Mouse (Mus musculus): ENCODE results near the gene Rab42. TPM values are rescaled to one million over a fixed set of nuclear protein-coding genes. Genes with fewer than 3 reads are reported as not detected.

The Rab42 gene
- polyA plus RNA-seq, 1 experiment from 2014 or later, result 2.9 TPM

DNA sequence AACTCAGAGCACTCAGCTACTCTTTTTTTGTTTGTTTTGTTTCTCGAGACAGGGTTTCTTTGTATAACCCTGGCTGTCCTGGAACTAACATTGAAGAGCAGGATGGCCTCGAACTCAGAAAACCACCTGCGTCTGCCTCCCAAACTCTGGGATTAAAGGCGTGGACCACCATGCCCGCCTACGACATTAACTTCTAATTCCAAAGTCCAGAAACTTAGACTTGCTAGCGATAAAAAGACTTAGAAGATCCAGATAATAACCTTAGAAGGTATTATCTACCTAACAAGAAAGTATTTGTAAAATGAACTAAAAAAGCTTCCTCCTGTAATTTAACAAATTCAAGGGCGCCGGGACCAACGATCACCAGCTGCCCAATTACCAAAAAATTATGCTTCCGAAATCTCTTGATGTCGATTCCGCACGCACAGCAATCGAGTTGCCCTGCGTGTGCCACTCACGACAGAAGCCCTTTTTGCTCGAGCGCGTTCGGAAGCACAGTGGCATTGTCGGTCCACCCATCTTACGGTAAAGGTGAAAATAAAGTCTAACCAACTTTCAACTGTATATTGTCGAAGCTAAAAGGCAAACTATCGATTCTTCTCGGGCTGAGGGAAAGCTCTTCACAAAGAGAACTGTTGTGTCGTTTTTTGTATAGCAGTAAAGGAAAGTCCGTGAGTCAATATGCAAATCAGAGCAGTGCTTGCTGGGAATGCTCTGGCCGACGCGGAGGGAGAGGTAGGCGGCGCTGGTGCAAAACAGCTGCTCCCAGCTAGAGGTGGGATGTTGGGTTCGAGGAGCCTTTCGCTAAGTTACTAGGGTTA is 33.2 kb downstream of the Rab42 start:
- peak overlapping the region; percentile 35 for H3K4me3 ChIP-seq (ENCODE audit: low read depth, low read length)
- H3K4me1 ChIP-seq (ENCODE audit: control insufficient read depth, insufficient read depth, low read length), result peaks cover 12% of the 10 kb centered on the region
- no peaks in the 10 kb centered on the region for H3K36me3 ChIP-seq (ENCODE audit: control insufficient read depth, insufficient read depth, low read length)
- peak overlapping the region; percentile 62 for H3K4me2 ChIP-seq (ENCODE audit: low read length)
- peak overlapping the region; percentile 95 for H3K27ac ChIP-seq (ENCODE audit: low read length)
- H3K9ac ChIP-seq (ENCODE audit: low read depth, low read length), result peak overlapping the region; percentile 61
- ATAC-seq, result peak; percentile 74
- under 1% methylated on average over 35 of the region's 35 CpGs for WGBS
- H3K9me3 ChIP-seq (replicated peaks; ENCODE audit: control insufficient read depth, low read length, poor library complexity, severe bottlenecking), result no peaks in the 10 kb centered on the region
- H3K27me3 ChIP-seq (ENCODE audit: control insufficient read depth, insufficient read depth, low read depth, low read length), result no peaks in the 10 kb centered on the region

GRCm38 (mm10) chr4:132268871-132269739 is 34.1 kb downstream of the Rab42 start:
- Histone ChIP-seq H3K4me2 (ENCODE audit: low read length) (0 out of 2 replicates have a peak overlapping the region, but pooled peaks have one; percentile 62), H3K4me3 (ENCODE audit: low read depth, low read length) (no peak overlapping the region), H3K9me3 (replicated peaks; ENCODE audit: control insufficient read depth, low read length, poor library complexity, severe bottlenecking) (no peaks in the 10 kb centered on the region), H3K36me3 (ENCODE audit: control insufficient read depth, insufficient read depth, low read length) (no peaks in the 10 kb centered on the region), H3K4me1 (ENCODE audit: control insufficient read depth, insufficient read depth, low read length) (peaks cover 10% of the 10 kb centered on the region), H3K27me3 (ENCODE audit: control insufficient read depth, insufficient read depth, low read depth, low read length) (no peaks in the 10 kb centered on the region), H3K27ac (ENCODE audit: low read length) (peak overlapping the region; percentile 95), H3K9ac (ENCODE audit: low read depth, low read length) (no peak overlapping the region)
- ATAC-seq, result no peak
- 7% methylated on average over 6 of the region's 6 CpGs for WGBS

DNA sequence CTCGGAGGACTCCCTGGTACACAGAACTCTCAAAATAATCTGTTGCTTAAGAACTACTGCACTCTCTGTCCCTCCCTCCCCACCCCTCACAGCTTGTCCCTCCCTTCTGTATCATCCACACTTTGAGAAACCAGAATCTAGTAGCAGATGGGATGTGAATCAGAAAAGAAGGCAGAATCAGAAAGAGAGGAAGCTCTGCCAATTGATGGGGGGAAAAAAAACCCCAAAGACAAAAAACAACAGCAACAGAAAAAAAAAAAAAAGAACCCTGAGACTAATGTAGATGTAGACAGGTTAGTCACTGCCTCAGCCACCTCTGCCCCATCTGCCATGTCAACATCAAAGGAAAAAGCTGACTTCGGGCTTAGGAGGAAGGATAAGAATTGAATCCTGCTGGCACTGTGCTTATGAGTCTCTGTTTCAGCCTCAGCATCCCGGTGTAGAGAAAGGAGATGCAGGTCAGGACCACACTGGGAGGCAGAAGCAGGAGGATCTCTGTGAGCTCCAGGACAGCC is 36.3 kb downstream of the Rab42 start:
- Histone ChIP-seq H3K9me3 (replicated peaks; ENCODE audit: control insufficient read depth, low read length, poor library complexity, severe bottlenecking) (no peaks in the 10 kb centered on the region), H3K4me3 (ENCODE audit: low read depth, low read length) (no peak overlapping the region), H3K27ac (ENCODE audit: low read length) (no peak overlapping the region), H3K27me3 (ENCODE audit: control insufficient read depth, insufficient read depth, low read depth, low read length) (no peaks in the 10 kb centered on the region), H3K4me1 (ENCODE audit: control insufficient read depth, insufficient read depth, low read length) (peaks cover 8% of the 10 kb centered on the region), H3K4me2 (ENCODE audit: low read length) (no peak overlapping the region), H3K9ac (ENCODE audit: low read depth, low read length) (no peak overlapping the region), H3K36me3 (ENCODE audit: control insufficient read depth, insufficient read depth, low read length) (no peaks in the 10 kb centered on the region)
- WGBS, result 86% methylated on average over 3 of the region's 3 CpGs
- no peak for ATAC-seq

GRCm38 (mm10) chr4:132263313-132263712 is 39.9 kb downstream of the Rab42 start:
- WGBS, result 93% methylated on average over 7 of the region's 7 CpGs
- peaks cover 21% of the 10 kb centered on the region for H3K4me1 ChIP-seq (ENCODE audit: control insufficient read depth, insufficient read depth, low read length)
- no peaks in the 10 kb centered on the region for H3K9me3 ChIP-seq (replicated peaks; ENCODE audit: control insufficient read depth, low read length, poor library complexity, severe bottlenecking)
- H3K9ac ChIP-seq (ENCODE audit: low read depth, low read length), result no peak overlapping the region
- no peaks in the 10 kb centered on the region for H3K27me3 ChIP-seq (ENCODE audit: control insufficient read depth, insufficient read depth, low read depth, low read length)
- H3K27ac ChIP-seq (ENCODE audit: low read length), result no peak overlapping the region
- no peak overlapping the region for H3K4me3 ChIP-seq (ENCODE audit: low read depth, low read length)
- ATAC-seq, result no peak
- no peaks in the 10 kb centered on the region for H3K36me3 ChIP-seq (ENCODE audit: control insufficient read depth, insufficient read depth, low read length)
- no peak overlapping the region for H3K4me2 ChIP-seq (ENCODE audit: low read length)

DNA sequence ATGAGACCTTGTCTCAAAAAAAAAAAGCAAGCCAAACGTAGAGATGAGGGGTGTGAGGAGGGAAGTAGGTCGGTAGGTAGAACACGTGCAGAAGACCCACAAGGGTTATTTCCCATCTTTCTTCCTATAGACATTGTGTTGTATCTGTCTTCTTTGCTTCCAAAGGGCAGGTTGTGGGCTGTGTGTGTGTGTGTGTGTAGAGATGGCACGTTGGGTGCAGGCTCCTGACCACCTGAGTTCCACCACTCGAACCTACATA is 40.9 kb downstream of the Rab42 start:
- no peaks in the 10 kb centered on the region for H3K9me3 ChIP-seq (replicated peaks; ENCODE audit: control insufficient read depth, low read length, poor library complexity, severe bottlenecking)
- H3K27me3 ChIP-seq (ENCODE audit: control insufficient read depth, insufficient read depth, low read depth, low read length), result no peaks in the 10 kb centered on the region
- WGBS, result 85% methylated on average over 5 of the region's 5 CpGs
- no peak overlapping the region for H3K4me3 ChIP-seq (ENCODE audit: low read depth, low read length)
- peak overlapping the region; percentile 72 for H3K4me2 ChIP-seq (ENCODE audit: low read length)
- H3K36me3 ChIP-seq (ENCODE audit: control insufficient read depth, insufficient read depth, low read length), result no peaks in the 10 kb centered on the region
- ATAC-seq, result no peak
- H3K9ac ChIP-seq (ENCODE audit: low read depth, low read length), result no peak overlapping the region
- peaks cover 21% of the 10 kb centered on the region for H3K4me1 ChIP-seq (ENCODE audit: control insufficient read depth, insufficient read depth, low read length)
- H3K27ac ChIP-seq (ENCODE audit: low read length), result peak overlapping the region; percentile 22

GRCm38 (mm10) chr4:132261514-132262357 is 41.4 kb downstream of the Rab42 start, which contains the start of gene Gmeb1:
TSS of gene Gmeb1 (minus strand) at chr4:132261602.
- H3K27me3 ChIP-seq (ENCODE audit: control insufficient read depth, insufficient read depth, low read depth, low read length), result no peaks in the 10 kb centered on the region
- ATAC-seq, result peak; percentile 94
- H3K4me3 ChIP-seq (ENCODE audit: low read depth, low read length), result peak within 1 kb of the TSS; percentile 78
- peaks cover 21% of the 10 kb centered on the region for H3K4me1 ChIP-seq (ENCODE audit: control insufficient read depth, insufficient read depth, low read length)
- 21% methylated on average over 32 of the region's 49 CpGs for WGBS
- H3K9me3 ChIP-seq (replicated peaks; ENCODE audit: control insufficient read depth, low read length, poor library complexity, severe bottlenecking), result no peaks in the 10 kb centered on the region
- H3K9ac ChIP-seq (ENCODE audit: low read depth, low read length), result peak within 1 kb of the TSS; percentile 97
- H3K36me3 ChIP-seq (ENCODE audit: control insufficient read depth, insufficient read depth, low read length), result no peaks in the 10 kb centered on the region
- peak within 1 kb of the TSS; percentile 92 for H3K27ac ChIP-seq (ENCODE audit: low read length)
- peak within 1 kb of the TSS; percentile 72 for H3K4me2 ChIP-seq (ENCODE audit: low read length)

DNA sequence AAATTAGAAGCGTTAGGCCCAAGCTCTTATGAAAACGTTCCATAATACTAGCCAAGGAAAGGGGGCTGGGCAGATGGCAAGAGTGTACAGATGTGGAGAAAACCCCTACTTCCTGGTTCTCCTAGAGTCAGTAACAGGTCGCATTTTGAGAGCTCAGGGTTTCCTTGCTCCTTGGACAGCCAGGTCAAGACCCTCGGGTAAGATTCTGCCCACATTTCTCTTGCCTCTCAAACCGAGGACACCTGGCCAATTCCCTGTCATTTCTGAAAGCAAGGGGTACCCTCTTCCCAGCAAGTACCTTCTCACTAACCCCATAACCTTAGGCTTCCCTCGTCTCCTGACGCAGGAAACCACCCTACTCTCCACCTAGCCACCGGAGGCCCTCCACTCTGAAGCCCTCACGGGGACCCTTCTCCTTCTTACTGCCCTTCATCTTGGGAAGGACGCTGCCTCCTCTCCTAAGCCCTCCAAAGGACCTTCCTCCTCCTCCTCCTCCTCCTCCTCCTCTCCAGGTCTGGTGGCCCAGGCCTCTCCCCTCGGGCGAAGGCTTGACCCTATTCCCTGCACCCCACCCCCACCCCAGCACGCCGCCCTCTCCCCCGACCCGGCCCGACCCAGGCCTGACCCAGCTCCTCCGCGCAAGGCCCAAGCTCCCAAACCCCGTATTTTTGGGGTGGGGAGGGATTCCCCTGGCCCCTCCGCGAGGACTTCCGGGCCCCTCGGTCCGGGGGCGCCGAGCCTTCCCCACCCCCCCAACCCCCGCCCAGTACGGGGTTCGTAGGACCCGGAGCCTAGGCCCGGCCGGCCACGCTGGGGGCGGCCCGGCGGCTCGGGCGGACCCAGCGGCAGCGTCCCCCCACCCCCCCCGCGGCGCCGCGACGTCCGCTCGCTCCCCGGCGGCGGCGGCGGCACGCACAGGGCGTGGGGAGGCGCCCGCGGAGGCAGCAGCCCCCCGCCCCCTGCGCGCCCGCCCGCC is 42.5 kb downstream of the Rab42 start:
- Histone ChIP-seq H3K4me1 (ENCODE audit: control insufficient read depth, insufficient read depth, low read length) (peaks cover 21% of the 10 kb centered on the region), H3K27me3 (ENCODE audit: control insufficient read depth, insufficient read depth, low read depth, low read length) (no peaks in the 10 kb centered on the region), H3K27ac (ENCODE audit: low read length) (peak overlapping the region; percentile 92), H3K9ac (ENCODE audit: low read depth, low read length) (peak overlapping the region; percentile 97), H3K4me3 (ENCODE audit: low read depth, low read length) (peak overlapping the region; percentile 78), H3K9me3 (replicated peaks; ENCODE audit: control insufficient read depth, low read length, poor library complexity, severe bottlenecking) (no peaks in the 10 kb centered on the region), H3K36me3 (ENCODE audit: control insufficient read depth, insufficient read depth, low read length) (no peaks in the 10 kb centered on the region), H3K4me2 (ENCODE audit: low read length) (peak overlapping the region; percentile 68)
- peak; percentile 77 for ATAC-seq
- 5% methylated on average over 27 of the region's 64 CpGs for WGBS

DNA sequence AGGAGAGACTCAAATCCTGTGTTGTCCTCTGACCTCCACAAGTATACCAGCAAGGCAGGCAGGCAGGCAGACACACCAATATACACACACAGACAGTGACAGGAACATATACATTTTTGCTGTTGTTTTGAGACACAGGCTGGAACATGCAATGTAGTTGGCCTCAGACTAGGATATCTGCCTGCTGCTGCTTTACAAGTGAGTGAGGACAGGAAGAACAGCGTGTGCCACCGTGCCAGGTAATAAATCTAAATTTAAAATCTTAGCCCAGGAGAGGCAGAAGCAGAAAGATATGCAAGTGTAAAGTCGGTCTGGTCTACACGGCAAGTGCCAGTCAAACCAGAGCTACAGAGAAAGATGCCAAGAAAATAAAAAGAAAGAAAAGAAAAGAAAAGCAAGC is 43.9 kb downstream of the Rab42 start:
- H3K36me3 ChIP-seq (ENCODE audit: control insufficient read depth, insufficient read depth, low read length), result no peaks in the 10 kb centered on the region
- H3K27ac ChIP-seq (ENCODE audit: low read length), result no peak overlapping the region
- H3K4me1 ChIP-seq (ENCODE audit: control insufficient read depth, insufficient read depth, low read length), result peaks cover 21% of the 10 kb centered on the region
- no peaks in the 10 kb centered on the region for H3K9me3 ChIP-seq (replicated peaks; ENCODE audit: control insufficient read depth, low read length, poor library complexity, severe bottlenecking)
- no peak overlapping the region for H3K4me3 ChIP-seq (ENCODE audit: low read depth, low read length)
- peak overlapping the region; percentile 68; the same call in 1 of the 2 replicates for H3K4me2 ChIP-seq (ENCODE audit: low read length)
- H3K9ac ChIP-seq (ENCODE audit: low read depth, low read length), result 0 out of 2 replicates have a peak overlapping the region, but pooled peaks have one; percentile 6
- no peaks in the 10 kb centered on the region for H3K27me3 ChIP-seq (ENCODE audit: control insufficient read depth, insufficient read depth, low read depth, low read length)
- 94% methylated on average over 4 of the region's 4 CpGs for WGBS
- no peak for ATAC-seq

Measured in midbrain, embryonic 16.5 days (tissue).